Mouse (Mus musculus): ENCODE data around the gene Ccdc88c.

DNA sequence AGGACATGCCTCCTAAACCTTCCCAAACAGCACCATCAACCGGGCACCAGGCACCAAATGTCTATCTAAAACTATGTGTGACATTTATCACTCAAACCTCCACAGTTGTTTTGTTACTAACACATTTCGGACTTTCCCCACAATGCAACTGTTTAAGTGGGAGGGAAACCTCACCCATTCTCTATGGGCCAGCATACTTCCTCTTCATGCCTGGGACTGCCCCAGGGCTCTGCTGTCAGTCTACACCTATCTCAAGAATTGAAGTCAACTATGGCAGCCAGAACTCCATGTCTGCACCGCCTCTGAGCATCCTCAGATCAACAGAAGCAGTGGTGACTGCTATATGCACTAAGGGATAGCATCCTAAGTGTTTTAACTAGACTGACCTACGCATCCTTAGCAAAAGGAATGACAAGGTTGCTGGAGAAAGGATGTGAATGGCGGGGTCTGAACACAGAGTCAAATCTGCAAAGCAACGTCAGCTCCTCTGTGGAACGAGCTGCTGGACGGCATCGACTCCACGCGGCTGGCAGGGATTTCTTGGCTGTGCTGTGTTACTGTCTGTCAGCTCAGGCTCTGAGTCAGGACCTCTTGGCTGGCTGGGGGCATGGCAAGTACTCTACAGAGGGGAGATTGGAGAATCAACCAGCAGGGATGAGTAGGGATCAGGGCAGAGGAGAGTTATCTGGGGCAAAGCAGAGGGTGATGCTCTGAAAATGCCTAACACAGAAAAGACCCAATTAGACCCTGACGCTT lies 23.0 kb downstream of the Ccdc88c start:
- TF ChIP-seq CTCF (IDR thresholded peaks at IDR 0.05; ENCODE audit: control insufficient read depth, insufficient read depth, insufficient read length) (no peak), MYOD1 (IDR thresholded peaks at IDR 0.05; ENCODE audit: control insufficient read depth, insufficient read length, low read depth) (no peak), USF1 (IDR thresholded peaks at IDR 0.05; ENCODE audit: low read depth) (no peak)

Data from C2C12 (cell line).